Mouse (Mus musculus) heart, adult 2 months (tissue): ENCODE results near the gene Trim69.

Source experiments
- CTCF ChIP-seq: fragments of 200-600 bp; IDR thresholded peaks from 2 replicates; pipeline ENCODE4 v1.8.1; 2022; ENCODE audit warnings: antibody characterized with exemption, mild to moderate bottlenecking, moderate library complexity
- EP300 ChIP-seq: fragments of 200-500 bp; IDR thresholded peaks from 2 replicates; pipeline ENCODE4 v1.6.1; 2011; ENCODE audit warnings: low read depth, low read length, control low read depth; ENCODE audit not compliant: insufficient read depth
- POLR2A ChIP-seq: fragments of 200-500 bp; IDR thresholded peaks from 2 replicates; pipeline ENCODE4 v1.6.1; 2011; ENCODE audit warnings: mild to moderate bottlenecking, low read depth, low read length, control low read depth; ENCODE audit not compliant: insufficient read depth

DNA sequence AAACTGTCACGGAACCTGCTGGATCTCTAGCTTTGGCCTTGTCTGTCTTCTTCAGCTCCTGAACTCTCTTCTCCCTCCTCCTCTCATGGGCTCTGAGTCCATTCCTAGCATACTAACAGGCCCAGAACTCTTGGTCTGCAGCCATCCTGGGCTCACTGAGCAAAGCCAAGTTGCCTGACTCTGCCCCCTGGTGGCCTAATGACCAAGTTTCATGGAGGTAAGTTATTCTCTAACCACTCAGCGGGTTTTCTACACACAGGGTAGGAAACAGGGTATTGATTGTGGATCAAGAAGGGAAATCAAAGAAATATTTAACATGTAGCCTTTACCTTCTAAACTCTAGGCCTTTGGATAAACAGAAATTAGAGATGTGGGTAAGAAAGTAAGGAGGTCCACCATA lies at the start of gene Trim69:
- TF ChIP-seq POLR2A (no peak), CTCF (peak; percentile 96), EP300 (peak; percentile 70; the same call in 1 of the 2 replicates)
